Mouse (Mus musculus) stomach, embryonic 15.5 days (tissue): ENCODE results near the gene Map2k1. TPM values are rescaled to one million over a fixed set of nuclear protein-coding genes. Genes with fewer than 3 reads are reported as not detected.
"Not testable (repeated sequence)": the region's sequence is repeated elsewhere in the genome, so short reads cannot be mapped to it uniquely, and the experiment has no call there.

Experiments
- ATAC-seq: fragments of 200-750 bp; cut with Nextera tagmentation; 2 replicates; pipeline ENCODE4 v1.8.0; 2017; ENCODE audit warnings: low read depth, moderate number of reproducible peaks, moderate TSS enrichment; ENCODE audit not compliant: insufficient read depth, low FRiP score
- H3K27ac ChIP-seq: fragments of 300-500 bp; sonication (generic); 2 replicates; pipeline ENCODE4 v1.5.1; 2015; ENCODE audit warnings: mild to moderate bottlenecking, inconsistent platforms
- H3K27me3 ChIP-seq: fragments of 300-500 bp; sonication (generic); replicated peaks from 2 replicates; pipeline ENCODE4 v1.6.1; 2015; ENCODE audit warnings: inconsistent platforms
- H3K36me3 ChIP-seq: fragments of 300-500 bp; sonication (generic); 2 replicates; pipeline ENCODE4 v1.6.1; 2015; ENCODE audit warnings: inconsistent platforms
- H3K4me1 ChIP-seq: fragments of 300-500 bp; sonication (generic); 2 replicates; pipeline ENCODE4 v1.6.1; 2015; ENCODE audit warnings: inconsistent platforms
- H3K4me2 ChIP-seq: fragments of 300-500 bp; sonication (generic); 2 replicates; pipeline ENCODE4 v1.6.1; 2015; ENCODE audit warnings: mild to moderate bottlenecking, inconsistent platforms
- H3K4me3 ChIP-seq: fragments of 300-500 bp; sonication (generic); replicated peaks from 2 replicates; pipeline ENCODE4 v1.5.1; 2015; ENCODE audit warnings: inconsistent platforms
- H3K9ac ChIP-seq: fragments of 300-500 bp; sonication (generic); 2 replicates; pipeline ENCODE4 v1.6.1; 2015; ENCODE audit warnings: inconsistent platforms
- H3K9me3 ChIP-seq: fragments of 300-500 bp; sonication (generic); 2 replicates; pipeline ENCODE4 v1.6.1; 2016; ENCODE audit warnings: inconsistent platforms
- WGBS: fragments of 180-500 bp; shearing (Covaris S2); methylation state at CpG from one replicate; pipeline ENCODE4 v1.1.7; 2015; 5-methylcytosine and 5-hydroxymethylcytosine counted together
- polyA plus RNA-seq: library from polyadenylated mRNA; unstranded; fragments of >200 nt; fragmentation: Nextera tagmentation; extraction: Ambion mirVana; gene quantifications from 2 replicates; pipeline ENCODE4 v1.2.1, GENCODE M21; 2015

Gene Map2k1
- polyA plus RNA-seq, 1 experiment from 2014 or later = 88.6 TPM

GRCm38 (mm10) chr9:64174766-64175165 is 78.7 kb downstream of the Map2k1 start:
- peak overlapping the region; percentile 64 for H3K4me2 ChIP-seq
- no peak overlapping the region for H3K9ac ChIP-seq
- no peak for ATAC-seq
- peak overlapping the region; percentile 98; the same call in 1 of the 2 replicates for H3K4me3 ChIP-seq
- H3K4me1 ChIP-seq = peaks cover 3% of the 10 kb centered on the region; the same call in 1 of the 2 replicates
- peaks cover 36% of the 10 kb centered on the region for H3K36me3 ChIP-seq
- H3K27ac ChIP-seq = no peak overlapping the region
- no peaks in the 10 kb centered on the region for H3K27me3 ChIP-seq
- WGBS = 62% methylated on average over 8 of the region's 8 CpGs
- H3K9me3 ChIP-seq = no peaks in the 10 kb centered on the region

DNA sequence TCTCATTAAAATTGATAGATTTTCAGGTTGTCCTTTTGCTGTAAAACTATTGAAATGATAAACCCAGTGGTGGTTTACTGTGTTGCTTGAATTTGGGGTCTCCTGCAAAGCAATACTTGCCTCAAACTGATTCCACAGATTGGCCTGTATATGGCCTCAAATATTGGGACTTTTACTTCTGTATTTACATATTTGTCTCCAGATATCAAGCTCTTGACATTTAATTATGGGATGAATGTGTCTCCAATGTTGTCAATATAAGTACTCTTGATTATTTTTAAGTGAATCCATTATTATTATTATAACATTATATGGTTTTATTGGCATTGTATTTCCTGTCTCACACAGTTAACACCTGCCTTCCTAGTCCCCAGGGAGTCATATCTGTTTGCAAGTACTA is 79.1 kb downstream of the Map2k1 start:
- H3K9ac ChIP-seq = peak overlapping the region; percentile 90; the same call in 1 of the 2 replicates
- no peaks in the 10 kb centered on the region for H3K9me3 ChIP-seq
- H3K4me3 ChIP-seq = peak overlapping the region; percentile 98
- peaks cover 2% of the 10 kb centered on the region; the same call in 1 of the 2 replicates for H3K4me1 ChIP-seq
- no peaks in the 10 kb centered on the region for H3K27me3 ChIP-seq
- peaks cover 36% of the 10 kb centered on the region for H3K36me3 ChIP-seq
- H3K4me2 ChIP-seq = peak overlapping the region; percentile 64
- H3K27ac ChIP-seq = no peak overlapping the region; the same call in 1 of the 2 replicates
- no peak for ATAC-seq

GRCm38 (mm10) chr9:64173666-64174220 is 79.7 kb downstream of the Map2k1 start:
- H3K27me3 ChIP-seq = no peaks in the 10 kb centered on the region
- peaks cover 36% of the 10 kb centered on the region for H3K36me3 ChIP-seq
- under 1% methylated on average over 16 of the region's 16 CpGs for WGBS
- no peaks in the 10 kb centered on the region for H3K9me3 ChIP-seq
- no peak for ATAC-seq
- peak overlapping the region; percentile 90 for H3K9ac ChIP-seq
- H3K4me2 ChIP-seq = peak overlapping the region; percentile 64
- H3K4me3 ChIP-seq = peak overlapping the region; percentile 98
- peaks cover 2% of the 10 kb centered on the region; the same call in 1 of the 2 replicates for H3K4me1 ChIP-seq
- H3K27ac ChIP-seq = peak overlapping the region; percentile 98

- H3K27me3 ChIP-seq = no peaks in the 10 kb centered on the region
- peaks cover 2% of the 10 kb centered on the region; the same call in 1 of the 2 replicates for H3K4me1 ChIP-seq
- peak within 1 kb of the TSS; percentile 98 for H3K4me3 ChIP-seq
- peak within 1 kb of the TSS; percentile 98 for H3K27ac ChIP-seq
- no peaks in the 10 kb centered on the region for H3K9me3 ChIP-seq
- H3K4me2 ChIP-seq = peak within 1 kb of the TSS; percentile 64
- under 1% methylated on average over 40 of the region's 42 CpGs for WGBS
- H3K36me3 ChIP-seq = peaks cover 30% of the 10 kb centered on the region
- peak; percentile 80 for ATAC-seq
- peak within 1 kb of the TSS; percentile 90 for H3K9ac ChIP-seq
Observed at GRCm38 (mm10) chr9:64172816-64173665, 80.4 kb downstream of the Map2k1 start, which contains the start of the genes Zwilch and Rpl4. Gene Zwilch, minus strand, starts transcription at chr9:64173104. Gene Rpl4, plus strand, starts transcription at chr9:64173375.

GRCm38 (mm10) chr9:64172145-64172815 is 81.2 kb downstream of the Map2k1 start:
- H3K27ac ChIP-seq = peak overlapping the region; percentile 98
- peak overlapping the region; percentile 26 for H3K9ac ChIP-seq
- H3K4me2 ChIP-seq = peak overlapping the region; percentile 64
- peak; percentile 64; the same call in 1 of the 2 replicates for ATAC-seq
- no peaks in the 10 kb centered on the region for H3K9me3 ChIP-seq
- no peaks in the 10 kb centered on the region for H3K27me3 ChIP-seq
- peak overlapping the region; percentile 98 for H3K4me3 ChIP-seq
- 4% methylated on average over 18 of the region's 18 CpGs for WGBS
- peaks cover 24% of the 10 kb centered on the region for H3K36me3 ChIP-seq
- H3K4me1 ChIP-seq = peaks cover 2% of the 10 kb centered on the region; the same call in 1 of the 2 replicates

GRCm38 (mm10) chr9:64169967-64170366 is 83.5 kb downstream of the Map2k1 start:
- not testable (repeated sequence) for H3K36me3 ChIP-seq, H3K4me2 ChIP-seq, H3K9ac ChIP-seq, ATAC-seq, H3K27me3 ChIP-seq, H3K4me3 ChIP-seq, H3K9me3 ChIP-seq, H3K27ac ChIP-seq, H3K4me1 ChIP-seq
- WGBS = 92% methylated on average over 3 of the region's 3 CpGs

DNA sequence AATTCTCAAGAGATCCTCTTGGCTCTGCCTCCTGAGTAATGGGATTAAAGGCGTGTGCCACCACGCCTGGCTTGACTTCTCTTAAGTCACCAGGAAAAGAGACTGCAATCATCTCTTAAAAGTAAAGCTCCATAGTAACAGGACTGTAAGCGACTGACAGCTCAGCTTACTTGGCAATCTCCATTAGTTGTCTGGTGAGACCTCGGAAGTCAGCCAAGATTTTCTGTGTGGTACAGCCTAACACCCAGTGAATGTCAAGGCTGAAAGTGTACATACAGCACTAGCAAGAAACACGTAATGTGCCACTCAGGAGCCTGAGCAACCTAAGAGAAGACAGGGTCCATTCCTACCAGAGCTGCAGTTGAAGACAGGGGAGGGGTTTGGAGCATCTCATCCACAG is 93.0 kb downstream of the Map2k1 start:
- Histone ChIP-seq H3K27me3 (no peaks in the 10 kb centered on the region), H3K4me3 (no peak overlapping the region), H3K27ac (no peak overlapping the region), H3K36me3 (peaks cover 15% of the 10 kb centered on the region), H3K9me3 (no peaks in the 10 kb centered on the region), H3K4me2 (no peak overlapping the region), H3K9ac (no peak overlapping the region), H3K4me1 (no peaks in the 10 kb centered on the region)
- no peak for ATAC-seq
- 95% methylated on average over 5 of the region's 5 CpGs for WGBS

DNA sequence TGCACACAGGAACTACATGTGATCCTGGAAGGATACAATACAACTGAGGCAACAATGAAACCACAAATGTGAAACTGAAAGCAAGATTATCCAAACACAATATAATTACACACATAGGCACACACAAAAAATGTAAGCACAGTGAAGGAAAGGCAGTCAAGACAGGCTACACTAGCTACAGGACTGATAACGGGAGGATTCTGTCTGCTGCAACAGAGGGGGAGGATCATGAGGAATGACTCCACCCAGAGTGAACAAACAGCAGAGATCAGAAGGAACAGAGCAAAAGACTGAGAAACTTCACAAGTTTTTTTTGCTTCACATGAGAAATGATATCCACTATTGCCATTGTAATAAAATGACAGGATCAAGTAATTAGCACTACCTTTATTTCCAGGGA is 96.8 kb downstream of the Map2k1 start:
- 85% methylated on average over 1 of the region's 1 CpGs for WGBS
- Histone ChIP-seq H3K36me3 (peaks cover 17% of the 10 kb centered on the region), H3K27me3 (no peaks in the 10 kb centered on the region), H3K9ac (no peak overlapping the region), H3K4me2 (no peak overlapping the region), H3K4me3 (no peak overlapping the region), H3K9me3 (no peaks in the 10 kb centered on the region), H3K4me1 (no peaks in the 10 kb centered on the region), H3K27ac (no peak overlapping the region)
- ATAC-seq = no peak

- Histone ChIP-seq H3K9me3 (no peaks in the 10 kb centered on the region), H3K4me1 (no peaks in the 10 kb centered on the region), H3K9ac (no peak overlapping the region), H3K27ac (no peak overlapping the region), H3K4me3 (no peak overlapping the region), H3K27me3 (no peaks in the 10 kb centered on the region), H3K4me2 (no peak overlapping the region), H3K36me3 (0 out of 2 replicates have a peak, but pooled peaks cover 8% of the 10 kb centered on the region)
- ATAC-seq = no peak
- 89% methylated on average over 9 of the region's 9 CpGs for WGBS
Observed at GRCm38 (mm10) chr9:64139879-64140278, 113.6 kb downstream of the Map2k1 start.

DNA sequence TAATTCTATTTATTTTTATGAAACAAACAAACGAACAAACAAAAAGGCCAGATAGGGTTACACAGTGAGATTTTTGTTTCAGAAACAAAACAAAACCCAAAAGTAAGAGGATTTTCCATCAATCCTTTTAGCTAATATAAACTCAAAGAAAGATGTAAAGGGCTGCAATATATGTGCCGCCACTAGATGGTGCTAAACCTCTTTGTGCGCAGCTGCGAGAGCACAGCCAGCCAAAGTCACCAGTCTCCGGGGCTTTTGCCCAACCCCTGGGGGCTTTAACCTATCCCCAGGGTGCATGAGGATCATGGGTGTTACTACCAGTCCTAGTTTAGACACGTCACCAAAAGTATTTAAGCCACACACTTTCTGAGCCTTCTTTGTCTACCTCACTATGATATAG is 114.5 kb downstream of the Map2k1 start:
- H3K4me1 ChIP-seq, H3K27ac ChIP-seq, H3K9me3 ChIP-seq, H3K4me3 ChIP-seq, H3K9ac ChIP-seq, H3K4me2 ChIP-seq, H3K36me3 ChIP-seq, H3K27me3 ChIP-seq, ATAC-seq: not testable (repeated sequence)
- 6% methylated on average over 6 of the region's 6 CpGs for WGBS
